Mouse (Mus musculus) G1E (cell line): ENCODE data around the gene Lrrc26.

Experiments
- CTCF ChIP-seq: IDR thresholded peaks from 2 replicates; pipeline ENCODE4 v1.5.1; 2012; ENCODE audit warnings: low read depth, low read length, inconsistent platforms, mixed read lengths
- GATA1 ChIP-seq: IDR thresholded peaks from 2 replicates; pipeline ENCODE4 v1.6.1; 2012; ENCODE audit warnings: borderline replicate concordance, low read length, inconsistent platforms, mixed read lengths
- POLR2AphosphoS5 ChIP-seq: IDR thresholded peaks from 2 replicates; pipeline ENCODE4 v1.6.1; 2012; ENCODE audit warnings: low read depth, low read length, inconsistent platforms; ENCODE audit not compliant: insufficient replicate concordance

DNA sequence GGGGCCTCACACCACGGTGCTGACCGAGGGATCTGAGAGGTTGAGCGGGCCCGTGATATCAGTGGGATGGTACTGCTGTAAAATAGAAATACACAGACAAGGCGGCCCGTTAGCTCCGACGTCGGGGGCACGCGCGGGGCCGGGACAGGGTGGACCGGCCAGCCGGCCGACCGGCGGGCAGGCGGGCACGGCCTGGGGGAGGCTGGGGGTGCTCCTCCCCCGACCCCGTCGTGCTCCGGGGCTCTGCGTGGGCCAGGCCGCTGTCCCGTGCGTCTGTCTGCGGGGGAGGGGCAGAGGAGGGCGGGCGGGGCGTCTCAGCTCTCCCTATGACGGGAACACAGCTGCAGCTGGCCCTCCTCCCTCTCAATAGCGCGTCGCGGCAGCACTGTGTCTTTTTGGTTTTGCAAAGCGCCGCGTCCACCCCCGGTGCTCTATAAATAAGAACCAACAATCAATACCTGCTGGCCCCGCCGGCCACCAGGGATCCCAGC, 2.4 kb downstream of the Lrrc26 start:
- TF ChIP-seq CTCF = no peak
- TF ChIP-seq GATA1 = no peak
- TF ChIP-seq POLR2AphosphoS5 = no peak
